Mouse (Mus musculus): ENCODE measurements around the gene Zap70.
A peak's percentile ranks its signal among the peaks of the same experiment; 100 is the strongest.

The Zap70 gene

GRCm38 (mm10) chr1:36761568-36761967 is at the start of gene Zap70:
TSS of gene Zap70 (plus strand) at chr1:36761798.
- no peak for DNase-seq

GRCm38 (mm10) chr1:36714311-36714710 is 47.3 kb upstream of the Zap70 start, which contains the start of gene Actr1b:
TSS of gene Actr1b (minus strand) at chr1:36714422.
- DNase-seq, result no peak

GRCm38 (mm10) chr1:36718786-36719185 is 42.8 kb upstream of the Zap70 start:
- no peak for DNase-seq

- DNase-seq, result no peak
These were observed 38.2 kb upstream of the Zap70 start for GRCm38 (mm10) chr1:36723146-36724056.

- DNase-seq, result no peak
These were observed 37.6 kb upstream of the Zap70 start for GRCm38 (mm10) chr1:36724057-36724431.

- DNase-seq, result peak; percentile 85
These were observed 24.3 kb upstream of the Zap70 start for GRCm38 (mm10) chr1:36737300-36737699.

- no peak for DNase-seq
These were observed 22.4 kb upstream of the Zap70 start for GRCm38 (mm10) chr1:36739231-36739630.

GRCm38 (mm10) chr1:36743046-36743445 is 18.6 kb upstream of the Zap70 start:
- DNase-seq, result no peak

GRCm38 (mm10) chr1:36744268-36744944 is 17.2 kb upstream of the Zap70 start:
- DNase-seq, result peak; percentile 75

- DNase-seq, result no peak
These were observed 15.9 kb upstream of the Zap70 start for GRCm38 (mm10) chr1:36745661-36746060.

GRCm38 (mm10) chr1:36746452-36746851 is 15.1 kb upstream of the Zap70 start:
- no peak for DNase-seq

- DNase-seq, result no peak
These were observed 7.5 kb upstream of the Zap70 start for GRCm38 (mm10) chr1:36753932-36754675.

- DNase-seq, result no peak
These were observed 3.0 kb upstream of the Zap70 start for GRCm38 (mm10) chr1:36758553-36758952.

GRCm38 (mm10) chr1:36759076-36759475 is 2.5 kb upstream of the Zap70 start:
- no peak for DNase-seq

GRCm38 (mm10) chr1:36760401-36760800 is 1.2 kb upstream of the Zap70 start:
- no peak for DNase-seq

GRCm38 (mm10) chr1:36761061-36761460 is 537 bp upstream of the Zap70 start:
- no peak for DNase-seq

GRCm38 (mm10) chr1:36766431-36767205 is 5.0 kb downstream of the Zap70 start:
- no peak for DNase-seq

GRCm38 (mm10) chr1:36767321-36767720 is 5.7 kb downstream of the Zap70 start:
- DNase-seq, result no peak

GRCm38 (mm10) chr1:36768786-36769185 is 7.2 kb downstream of the Zap70 start:
- DNase-seq, result no peak

- no peak for DNase-seq
These were observed 8.4 kb downstream of the Zap70 start for GRCm38 (mm10) chr1:36769951-36770350.

- no peak for DNase-seq
These were observed 9.4 kb downstream of the Zap70 start for GRCm38 (mm10) chr1:36770998-36771397.

- DNase-seq, result no peak
These were observed 10.8 kb downstream of the Zap70 start for GRCm38 (mm10) chr1:36772198-36772934.
